Mouse (Mus musculus) thymus, adult 2 months (tissue): Measurements from ENCODE around the gene Calr. TPM values are rescaled to one million over a fixed set of nuclear protein-coding genes. Genes with fewer than 3 reads are reported as not detected.

Source experiments
- DNase-seq: peaks from one replicate; pipeline ENCODE4 v3.0.0; 2021
- H3K27ac ChIP-seq: fragments of 200-500 bp; 2 replicates; pipeline ENCODE4 v1.5.1; 2012; ENCODE audit warnings: low read length, control low read depth; ENCODE audit not compliant: control insufficient read depth, insufficient read depth
- H3K27me3 ChIP-seq: fragments of 200-500 bp; 2 replicates; pipeline ENCODE4 v1.6.1; 2012; ENCODE audit warnings: mild to moderate bottlenecking, low read length, moderate library complexity, mixed read lengths; ENCODE audit not compliant: control insufficient read depth, insufficient read depth
- H3K36me3 ChIP-seq: fragments of 200-500 bp; 2 replicates; pipeline ENCODE4 v1.6.1; 2012; ENCODE audit warnings: mild to moderate bottlenecking, low read length, moderate library complexity; ENCODE audit not compliant: control insufficient read depth, insufficient read depth
- H3K4me1 ChIP-seq: fragments of 200-500 bp; replicated peaks from 2 replicates; pipeline ENCODE4 v1.6.1; 2012; ENCODE audit warnings: low read length; ENCODE audit not compliant: control insufficient read depth, insufficient read depth
- H3K4me3 ChIP-seq: fragments of 200-500 bp; 2 replicates; pipeline ENCODE4 v1.5.1; 2012; ENCODE audit warnings: mild to moderate bottlenecking, low read length, control low read depth, moderate library complexity; ENCODE audit not compliant: control insufficient read depth, insufficient read depth
- CTCF ChIP-seq: fragments of 200-500 bp; IDR thresholded peaks from 2 replicates; pipeline ENCODE4 v1.5.1; 2012; ENCODE audit warnings: mild to moderate bottlenecking, control low read depth, low read length, moderate library complexity, borderline replicate concordance; ENCODE audit not compliant: control insufficient read depth, poor library complexity, insufficient read depth; ENCODE audit errors: extremely low read depth
- POLR2A ChIP-seq: fragments of 200-500 bp; IDR thresholded peaks from 2 replicates; pipeline ENCODE4 v1.6.1; 2012; ENCODE audit warnings: mild to moderate bottlenecking, low read length, control low read depth, moderate library complexity; ENCODE audit not compliant: control insufficient read depth, poor library complexity, insufficient read depth; ENCODE audit errors: extremely low read depth
- WGBS: fragments of 180-500 bp; shearing (Covaris S2); methylation state at CpG from one replicate; pipeline ENCODE4 v1.1.7; 2018; 5-methylcytosine and 5-hydroxymethylcytosine counted together
- polyA plus RNA-seq: library from polyadenylated mRNA; depleted of rRNA; stranded (reverse); fragments of >200 nt; gene quantifications from 2 replicates; pipeline ENCODE4 v1.2.3, GENCODE M21; 2012

Gene Calr
- polyA plus RNA-seq, 1 experiment: 186 TPM

- no peaks in the 10 kb centered on the region for H3K27me3 ChIP-seq
- H3K4me3 ChIP-seq: no peak overlapping the region
- DNase-seq: no peak
- no peak overlapping the region for H3K27ac ChIP-seq
- peaks cover 51% of the 10 kb centered on the region for H3K36me3 ChIP-seq
- 95% methylated on average over 5 of the region's 5 CpGs for WGBS
- H3K4me1 ChIP-seq: peaks cover 4% of the 10 kb centered on the region
- TF ChIP-seq POLR2A (no peak), CTCF (no peak)
These were observed 8.2 kb downstream of the Calr start for GRCm38 (mm10) chr8:84838513-84838912.

DNA sequence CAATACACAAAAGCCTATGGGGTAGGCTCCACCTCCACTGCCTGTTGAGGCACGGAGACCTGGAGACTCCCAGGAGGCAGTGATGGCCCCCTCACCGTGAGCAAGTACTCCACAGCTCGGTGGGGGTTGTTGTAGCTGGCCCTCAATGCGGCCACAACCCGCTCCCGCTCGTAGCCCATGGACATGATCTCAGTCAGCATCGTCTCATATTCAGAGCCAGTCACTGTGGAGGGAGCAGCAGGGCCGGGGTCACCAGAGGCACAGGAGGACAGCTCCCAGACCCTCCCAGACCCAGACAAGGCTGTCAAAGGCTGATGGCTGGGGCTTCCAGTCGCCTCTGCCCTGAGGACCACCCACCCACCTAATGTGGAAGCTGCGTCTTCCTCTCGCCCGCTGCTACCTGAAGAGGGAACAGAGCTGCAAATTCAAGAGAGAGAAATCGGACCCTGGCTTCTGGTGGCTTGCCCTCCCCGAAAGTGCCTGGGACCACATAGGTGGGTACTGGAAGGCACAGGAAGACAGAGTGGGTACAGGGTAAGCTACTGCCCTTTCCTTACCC, 8.7 kb downstream of the Calr start:
- WGBS: 96% methylated on average over 15 of the region's 15 CpGs
- Histone ChIP-seq H3K36me3 (peaks cover 46% of the 10 kb centered on the region), H3K4me3 (no peak overlapping the region), H3K27me3 (no peaks in the 10 kb centered on the region), H3K27ac (no peak overlapping the region), H3K4me1 (peaks cover 4% of the 10 kb centered on the region)
- no peak for DNase-seq
- no peak for TF ChIP-seq CTCF
- no peak for TF ChIP-seq POLR2A

- peaks cover 5% of the 10 kb centered on the region for H3K4me1 ChIP-seq
- H3K27ac ChIP-seq: no peak overlapping the region
- H3K36me3 ChIP-seq: peaks cover 42% of the 10 kb centered on the region
- no peak overlapping the region for H3K4me3 ChIP-seq
- DNase-seq: no peak
- WGBS: 92% methylated on average over 8 of the region's 8 CpGs
- no peaks in the 10 kb centered on the region for H3K27me3 ChIP-seq
- TF ChIP-seq POLR2A: no peak
- no peak for TF ChIP-seq CTCF
These were observed 9.4 kb downstream of the Calr start for GRCm38 (mm10) chr8:84837149-84837911.

- H3K4me1 ChIP-seq: peaks cover 5% of the 10 kb centered on the region
- no peak for DNase-seq
- H3K36me3 ChIP-seq: peaks cover 39% of the 10 kb centered on the region
- no peak overlapping the region for H3K27ac ChIP-seq
- WGBS: 88% methylated on average over 10 of the region's 10 CpGs
- H3K4me3 ChIP-seq: no peak overlapping the region
- no peaks in the 10 kb centered on the region for H3K27me3 ChIP-seq
- TF ChIP-seq POLR2A (no peak), CTCF (no peak)
These were observed 11.6 kb downstream of the Calr start for GRCm38 (mm10) chr8:84834866-84835855.

GRCm38 (mm10) chr8:84834002-84834865, 12.5 kb downstream of the Calr start:
- no peaks in the 10 kb centered on the region for H3K27me3 ChIP-seq
- peaks cover 2% of the 10 kb centered on the region for H3K4me1 ChIP-seq
- H3K27ac ChIP-seq: no peak overlapping the region
- DNase-seq: no peak
- TF ChIP-seq CTCF (no peak), POLR2A (no peak)
- 93% methylated on average over 19 of the region's 19 CpGs for WGBS
- H3K36me3 ChIP-seq: peaks cover 39% of the 10 kb centered on the region
- H3K4me3 ChIP-seq: no peak overlapping the region
